Mouse (Mus musculus): ENCODE data around the gene Gcsam. TPM values are rescaled to one million over a fixed set of nuclear protein-coding genes. Genes with fewer than 3 reads are reported as not detected.

The Gcsam gene
- polyA plus RNA-seq, 1 experiment = 7.9 TPM

- 79% methylated on average over 4 of the region's 4 CpGs for WGBS
Observed at GRCm38 (mm10) chr16:45632420-45632819, 22.2 kb downstream of the Gcsam start.

GRCm38 (mm10) chr16:45635826-45636225, 25.6 kb downstream of the Gcsam start:
- WGBS = 77% methylated on average over 2 of the region's 2 CpGs

More at GRCm38 (mm10) chr16:45632420-45632819, 22.2 kb downstream of the Gcsam start:
- Histone ChIP-seq H3K4me3 (replicated peaks; ENCODE audit: control insufficient read depth, low read depth, low read length) (no peak overlapping the region), H3K4me1 (ENCODE audit: control insufficient read depth, insufficient read depth, low read length) (no peaks in the 10 kb centered on the region), H3K27ac (ENCODE audit: control insufficient read depth, insufficient read depth, low read depth, low read length, poor library complexity) (no peak overlapping the region)
- TF ChIP-seq CTCF (IDR thresholded peaks at IDR 0.05; ENCODE audit: control insufficient read depth, insufficient read depth, low read length) (no peak), POLR2A (IDR thresholded peaks at IDR 0.05; ENCODE audit: borderline replicate concordance, control insufficient read depth, low read depth, low read length) (no peak)

GRCm38 (mm10) chr16:45640070-45640762, 30.0 kb downstream of the Gcsam start:
- Histone ChIP-seq H3K4me1 (ENCODE audit: control insufficient read depth, insufficient read depth, low read length) (no peaks in the 10 kb centered on the region), H3K27ac (ENCODE audit: control insufficient read depth, insufficient read depth, low read depth, low read length, poor library complexity) (no peak overlapping the region), H3K4me3 (replicated peaks; ENCODE audit: control insufficient read depth, low read depth, low read length) (no peak overlapping the region)
- WGBS = 87% methylated on average over 10 of the region's 10 CpGs
- TF ChIP-seq CTCF (IDR thresholded peaks at IDR 0.05; ENCODE audit: control insufficient read depth, insufficient read depth, low read length) (no peak), POLR2A (IDR thresholded peaks at IDR 0.05; ENCODE audit: borderline replicate concordance, control insufficient read depth, low read depth, low read length) (no peak)

More at GRCm38 (mm10) chr16:45635826-45636225, 25.6 kb downstream of the Gcsam start:
- no peak overlapping the region for H3K4me3 ChIP-seq (replicated peaks; ENCODE audit: control insufficient read depth, low read depth, low read length)
- H3K27ac ChIP-seq (ENCODE audit: control insufficient read depth, insufficient read depth, low read depth, low read length, poor library complexity) = no peak overlapping the region
- TF ChIP-seq CTCF (IDR thresholded peaks at IDR 0.05; ENCODE audit: control insufficient read depth, insufficient read depth, low read length) (no peak), POLR2A (IDR thresholded peaks at IDR 0.05; ENCODE audit: borderline replicate concordance, control insufficient read depth, low read depth, low read length) (no peak)
- H3K4me1 ChIP-seq (ENCODE audit: control insufficient read depth, insufficient read depth, low read length) = no peaks in the 10 kb centered on the region

- no peak overlapping the region for H3K27ac ChIP-seq (ENCODE audit: control insufficient read depth, insufficient read depth, low read depth, low read length, poor library complexity)
- H3K4me3 ChIP-seq (replicated peaks; ENCODE audit: control insufficient read depth, low read depth, low read length) = no peak overlapping the region
- H3K4me1 ChIP-seq (ENCODE audit: control insufficient read depth, insufficient read depth, low read length) = no peaks in the 10 kb centered on the region
- no peak for TF ChIP-seq POLR2A (IDR thresholded peaks at IDR 0.05; ENCODE audit: borderline replicate concordance, control insufficient read depth, low read depth, low read length)
- no peak for TF ChIP-seq CTCF (IDR thresholded peaks at IDR 0.05; ENCODE audit: control insufficient read depth, insufficient read depth, low read length)
- WGBS = 63% methylated on average over 3 of the region's 3 CpGs
Observed at GRCm38 (mm10) chr16:45641301-45641700, 31.1 kb downstream of the Gcsam start.

- H3K4me3 ChIP-seq (replicated peaks; ENCODE audit: control insufficient read depth, low read depth, low read length) = no peak overlapping the region
- no peak overlapping the region for H3K27ac ChIP-seq (ENCODE audit: control insufficient read depth, insufficient read depth, low read depth, low read length, poor library complexity)
- TF ChIP-seq POLR2A (IDR thresholded peaks at IDR 0.05; ENCODE audit: borderline replicate concordance, control insufficient read depth, low read depth, low read length) (no peak), CTCF (IDR thresholded peaks at IDR 0.05; ENCODE audit: control insufficient read depth, insufficient read depth, low read length) (no peak)
- WGBS = 80% methylated on average over 3 of the region's 3 CpGs
- H3K4me1 ChIP-seq (ENCODE audit: control insufficient read depth, insufficient read depth, low read length) = no peaks in the 10 kb centered on the region
Observed at GRCm38 (mm10) chr16:45643944-45644343, 33.8 kb downstream of the Gcsam start.

GRCm38 (mm10) chr16:45644380-45644779, 34.2 kb downstream of the Gcsam start:
- no peak overlapping the region for H3K27ac ChIP-seq (ENCODE audit: control insufficient read depth, insufficient read depth, low read depth, low read length, poor library complexity)
- H3K4me3 ChIP-seq (replicated peaks; ENCODE audit: control insufficient read depth, low read depth, low read length) = no peak overlapping the region
- H3K4me1 ChIP-seq (ENCODE audit: control insufficient read depth, insufficient read depth, low read length) = no peaks in the 10 kb centered on the region
- no peak for TF ChIP-seq CTCF (IDR thresholded peaks at IDR 0.05; ENCODE audit: control insufficient read depth, insufficient read depth, low read length)
- TF ChIP-seq POLR2A (IDR thresholded peaks at IDR 0.05; ENCODE audit: borderline replicate concordance, control insufficient read depth, low read depth, low read length) = no peak
- WGBS = 31% methylated on average over 6 of the region's 6 CpGs

GRCm38 (mm10) chr16:45651497-45651896, 41.3 kb downstream of the Gcsam start:
- H3K27ac ChIP-seq (ENCODE audit: control insufficient read depth, insufficient read depth, low read depth, low read length, poor library complexity) = no peak overlapping the region
- no peaks in the 10 kb centered on the region; the same call in 1 of the 2 replicates for H3K4me1 ChIP-seq (ENCODE audit: control insufficient read depth, insufficient read depth, low read length)
- 45% methylated on average over 2 of the region's 2 CpGs for WGBS
- no peak for TF ChIP-seq CTCF (IDR thresholded peaks at IDR 0.05; ENCODE audit: control insufficient read depth, insufficient read depth, low read length)
- no peak for TF ChIP-seq POLR2A (IDR thresholded peaks at IDR 0.05; ENCODE audit: borderline replicate concordance, control insufficient read depth, low read depth, low read length)
- no peak overlapping the region for H3K4me3 ChIP-seq (replicated peaks; ENCODE audit: control insufficient read depth, low read depth, low read length)

- H3K4me3 ChIP-seq (replicated peaks; ENCODE audit: control insufficient read depth, low read depth, low read length) = peak overlapping the region; percentile 12
- 15% methylated on average over 17 of the region's 17 CpGs for WGBS
Observed at GRCm38 (mm10) chr16:45653009-45653933, 43.1 kb downstream of the Gcsam start.

More at GRCm38 (mm10) chr16:45653009-45653933, 43.1 kb downstream of the Gcsam start:
- Histone ChIP-seq H3K27ac (ENCODE audit: control insufficient read depth, insufficient read depth, low read depth, low read length, poor library complexity) (no peak overlapping the region), H3K4me1 (ENCODE audit: control insufficient read depth, insufficient read depth, low read length) (no peaks in the 10 kb centered on the region; the same call in 1 of the 2 replicates)
- TF ChIP-seq CTCF (IDR thresholded peaks at IDR 0.05; ENCODE audit: control insufficient read depth, insufficient read depth, low read length) (no peak), POLR2A (IDR thresholded peaks at IDR 0.05; ENCODE audit: borderline replicate concordance, control insufficient read depth, low read depth, low read length) (no peak)
